Mouse (Mus musculus): Measurements from ENCODE around the gene Josd1. TPM values are rescaled to one million over a fixed set of nuclear protein-coding genes. Genes with fewer than 3 reads are reported as not detected.
A peak's percentile ranks its signal among the peaks of the same experiment; 100 is the strongest.

Gene Josd1
- polyA plus RNA-seq, 1 experiment from 2014 or later = 22.3 TPM

GRCm38 (mm10) chr15:79657837-79658530 is 29.7 kb downstream of the Josd1 start:
- Histone ChIP-seq H3K9me3 (replicated peaks; ENCODE audit: control insufficient read depth, low read length) (peaks cover 4% of the 10 kb centered on the region; the same call in 1 of the 2 replicates), H3K4me1 (ENCODE audit: control insufficient read depth, insufficient read depth, low read length) (peaks cover 7% of the 10 kb centered on the region; the same call in 1 of the 2 replicates), H3K4me2 (ENCODE audit: low read depth, low read length) (peak overlapping the region; percentile 87), H3K36me3 (ENCODE audit: control insufficient read depth, insufficient read depth) (peaks cover 9% of the 10 kb centered on the region; the same call in 1 of the 2 replicates), H3K27ac (ENCODE audit: low read length) (peak overlapping the region; percentile 94), H3K9ac (ENCODE audit: low read length) (peak overlapping the region; percentile 91), H3K4me3 (ENCODE audit: low read length) (peak overlapping the region; percentile 85), H3K27me3 (ENCODE audit: control insufficient read depth, insufficient read depth, low read length) (no peaks in the 10 kb centered on the region)
- WGBS = 3% methylated on average over 16 of the region's 16 CpGs
- ATAC-seq (replicated peaks; ENCODE audit: extremely low read depth, insufficient read depth, low FRiP score) = peak; percentile 12; the same call in 1 of the 2 replicates

GRCm38 (mm10) chr15:79656451-79656850 is 31.3 kb downstream of the Josd1 start:
- no peak overlapping the region for H3K27ac ChIP-seq (ENCODE audit: low read length)
- H3K9me3 ChIP-seq (replicated peaks; ENCODE audit: control insufficient read depth, low read length) = no peaks in the 10 kb centered on the region
- no peak overlapping the region for H3K9ac ChIP-seq (ENCODE audit: low read length)
- ATAC-seq (replicated peaks; ENCODE audit: extremely low read depth, insufficient read depth, low FRiP score) = no peak
- H3K36me3 ChIP-seq (ENCODE audit: control insufficient read depth, insufficient read depth) = peaks cover 1% of the 10 kb centered on the region; the same call in 1 of the 2 replicates
- WGBS = 85% methylated on average over 14 of the region's 14 CpGs
- no peak overlapping the region for H3K4me2 ChIP-seq (ENCODE audit: low read depth, low read length)
- no peak overlapping the region for H3K4me3 ChIP-seq (ENCODE audit: low read length)
- peaks cover 7% of the 10 kb centered on the region; the same call in 1 of the 2 replicates for H3K4me1 ChIP-seq (ENCODE audit: control insufficient read depth, insufficient read depth, low read length)
- no peaks in the 10 kb centered on the region for H3K27me3 ChIP-seq (ENCODE audit: control insufficient read depth, insufficient read depth, low read length)

GRCm38 (mm10) chr15:79651481-79651880 is 36.2 kb downstream of the Josd1 start:
- H3K4me2 ChIP-seq (ENCODE audit: low read depth, low read length) = no peak overlapping the region
- H3K27ac ChIP-seq (ENCODE audit: low read length) = no peak overlapping the region
- no peak for ATAC-seq (replicated peaks; ENCODE audit: extremely low read depth, insufficient read depth, low FRiP score)
- WGBS = 77% methylated on average over 4 of the region's 4 CpGs
- H3K4me3 ChIP-seq (ENCODE audit: low read length) = no peak overlapping the region
- H3K9ac ChIP-seq (ENCODE audit: low read length) = no peak overlapping the region
- no peaks in the 10 kb centered on the region for H3K4me1 ChIP-seq (ENCODE audit: control insufficient read depth, insufficient read depth, low read length)
- no peaks in the 10 kb centered on the region for H3K36me3 ChIP-seq (ENCODE audit: control insufficient read depth, insufficient read depth)
- no peaks in the 10 kb centered on the region for H3K27me3 ChIP-seq (ENCODE audit: control insufficient read depth, insufficient read depth, low read length)
- H3K9me3 ChIP-seq (replicated peaks; ENCODE audit: control insufficient read depth, low read length) = no peaks in the 10 kb centered on the region

GRCm38 (mm10) chr15:79650569-79650968 is 37.1 kb downstream of the Josd1 start:
- Histone ChIP-seq H3K4me2 (ENCODE audit: low read depth, low read length) (no peak overlapping the region), H3K4me1 (ENCODE audit: control insufficient read depth, insufficient read depth, low read length) (no peaks in the 10 kb centered on the region), H3K9me3 (replicated peaks; ENCODE audit: control insufficient read depth, low read length) (no peaks in the 10 kb centered on the region), H3K9ac (ENCODE audit: low read length) (no peak overlapping the region), H3K4me3 (ENCODE audit: low read length) (no peak overlapping the region), H3K27me3 (ENCODE audit: control insufficient read depth, insufficient read depth, low read length) (no peaks in the 10 kb centered on the region), H3K27ac (ENCODE audit: low read length) (no peak overlapping the region), H3K36me3 (ENCODE audit: control insufficient read depth, insufficient read depth) (no peaks in the 10 kb centered on the region)
- ATAC-seq (replicated peaks; ENCODE audit: extremely low read depth, insufficient read depth, low FRiP score) = no peak

GRCm38 (mm10) chr15:79648130-79648529 is 39.6 kb downstream of the Josd1 start:
- no peaks in the 10 kb centered on the region for H3K4me1 ChIP-seq (ENCODE audit: control insufficient read depth, insufficient read depth, low read length)
- no peaks in the 10 kb centered on the region for H3K9me3 ChIP-seq (replicated peaks; ENCODE audit: control insufficient read depth, low read length)
- H3K36me3 ChIP-seq (ENCODE audit: control insufficient read depth, insufficient read depth) = no peaks in the 10 kb centered on the region
- no peak overlapping the region for H3K4me3 ChIP-seq (ENCODE audit: low read length)
- H3K27me3 ChIP-seq (ENCODE audit: control insufficient read depth, insufficient read depth, low read length) = no peaks in the 10 kb centered on the region
- no peak overlapping the region for H3K27ac ChIP-seq (ENCODE audit: low read length)
- no peak overlapping the region for H3K4me2 ChIP-seq (ENCODE audit: low read depth, low read length)
- H3K9ac ChIP-seq (ENCODE audit: low read length) = no peak overlapping the region
- ATAC-seq (replicated peaks; ENCODE audit: extremely low read depth, insufficient read depth, low FRiP score) = no peak
- WGBS = 80% methylated on average over 12 of the region's 12 CpGs

GRCm38 (mm10) chr15:79645483-79645882 is 42.2 kb downstream of the Josd1 start:
- Histone ChIP-seq H3K4me3 (ENCODE audit: low read length) (no peak overlapping the region), H3K36me3 (ENCODE audit: control insufficient read depth, insufficient read depth) (no peaks in the 10 kb centered on the region), H3K9me3 (replicated peaks; ENCODE audit: control insufficient read depth, low read length) (no peaks in the 10 kb centered on the region), H3K27ac (ENCODE audit: low read length) (no peak overlapping the region), H3K4me1 (ENCODE audit: control insufficient read depth, insufficient read depth, low read length) (no peaks in the 10 kb centered on the region), H3K9ac (ENCODE audit: low read length) (no peak overlapping the region), H3K4me2 (ENCODE audit: low read depth, low read length) (no peak overlapping the region), H3K27me3 (ENCODE audit: control insufficient read depth, insufficient read depth, low read length) (no peaks in the 10 kb centered on the region)
- WGBS = 78% methylated on average over 2 of the region's 2 CpGs
- no peak for ATAC-seq (replicated peaks; ENCODE audit: extremely low read depth, insufficient read depth, low FRiP score)

- 54% methylated on average over 12 of the region's 12 CpGs for WGBS
- no peaks in the 10 kb centered on the region for H3K4me1 ChIP-seq (ENCODE audit: control insufficient read depth, insufficient read depth, low read length)
- no peak overlapping the region for H3K27ac ChIP-seq (ENCODE audit: low read length)
- no peak overlapping the region for H3K4me2 ChIP-seq (ENCODE audit: low read depth, low read length)
- H3K9ac ChIP-seq (ENCODE audit: low read length) = no peak overlapping the region
- no peak for ATAC-seq (replicated peaks; ENCODE audit: extremely low read depth, insufficient read depth, low FRiP score)
- H3K36me3 ChIP-seq (ENCODE audit: control insufficient read depth, insufficient read depth) = peaks cover 3% of the 10 kb centered on the region; the same call in 1 of the 2 replicates
- no peak overlapping the region for H3K4me3 ChIP-seq (ENCODE audit: low read length)
- H3K9me3 ChIP-seq (replicated peaks; ENCODE audit: control insufficient read depth, low read length) = no peaks in the 10 kb centered on the region
- no peaks in the 10 kb centered on the region for H3K27me3 ChIP-seq (ENCODE audit: control insufficient read depth, insufficient read depth, low read length)
These were observed 46.4 kb downstream of the Josd1 start for GRCm38 (mm10) chr15:79641135-79641817.

- 65% methylated on average over 2 of the region's 2 CpGs for WGBS
These were observed 57.2 kb downstream of the Josd1 start for GRCm38 (mm10) chr15:79630471-79630870.

More at GRCm38 (mm10) chr15:79630471-79630870, 57.2 kb downstream of the Josd1 start:
- Histone ChIP-seq H3K27me3 (ENCODE audit: control insufficient read depth, insufficient read depth, low read length) (no peaks in the 10 kb centered on the region), H3K4me2 (ENCODE audit: low read depth, low read length) (no peak overlapping the region), H3K27ac (ENCODE audit: low read length) (no peak overlapping the region), H3K4me3 (ENCODE audit: low read length) (no peak overlapping the region), H3K9ac (ENCODE audit: low read length) (no peak overlapping the region), H3K9me3 (replicated peaks; ENCODE audit: control insufficient read depth, low read length) (no peaks in the 10 kb centered on the region), H3K36me3 (ENCODE audit: control insufficient read depth, insufficient read depth) (0 out of 2 replicates have a peak, but pooled peaks cover 3% of the 10 kb centered on the region), H3K4me1 (ENCODE audit: control insufficient read depth, insufficient read depth, low read length) (no peaks in the 10 kb centered on the region)
- ATAC-seq (replicated peaks; ENCODE audit: extremely low read depth, insufficient read depth, low FRiP score) = no peak

All from heart, embryonic 16.5 days (tissue).